Mouse (Mus musculus) layer of hippocampus, adult 6 months (tissue): ENCODE data around the gene Vmn2r33. TPM values are rescaled to one million over a fixed set of nuclear protein-coding genes. Genes with fewer than 3 reads are reported as not detected.

Source experiments
- long read RNA-seq, 2 experiments: library from polyadenylated mRNA; unstranded; transcript quantifications; one replicate each; pipeline ENCODE4 v2.0.0; 2019 to 2020
- polyA plus RNA-seq: library from polyadenylated mRNA; unstranded; fragments of <200 nt; fragmentation: Nextera tagmentation; gene quantifications from 2 replicates; pipeline ENCODE4 v1.2.3, GENCODE M21; 2021

The Vmn2r33 gene
- polyA plus RNA-seq, result not detected in 2 replicates
- long read RNA-seq, experiment 1, result 0 reads
- long read RNA-seq, experiment 2, result 0 reads

DNA sequence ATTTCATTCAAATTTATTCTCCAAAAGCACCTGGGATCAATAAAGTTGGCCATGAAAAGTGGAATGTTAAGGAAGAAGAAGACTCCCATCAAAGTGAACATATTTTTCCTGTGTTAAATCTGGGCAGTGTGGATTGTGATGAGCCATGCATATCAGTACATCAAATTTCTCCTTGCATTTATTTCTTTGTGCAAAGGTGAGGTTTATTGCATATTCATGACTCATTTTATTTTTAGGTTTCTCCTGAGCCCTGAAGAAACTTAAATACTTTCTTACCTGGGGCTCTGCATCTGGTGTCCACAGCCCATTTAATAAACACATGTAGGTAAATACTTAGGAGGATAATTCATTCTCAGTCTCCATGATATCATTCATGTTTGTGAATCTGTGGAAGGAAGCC, at the start of gene Vmn2r33:
Vmn2r33 (minus strand) TSS at position 101 of the 400 bp plus-strand sequence.

Other genes starting within 250 kb of the Vmn2r33 start
- 0.03 TPM in 1 of 2 replicates, not detected in the other for gene Vmn2r30, start 229.2 kb downstream of the Vmn2r33 start, polyA plus RNA-seq
- gene Gm45783, start 192.2 kb downstream of the Vmn2r33 start, polyA plus RNA-seq, result 0.24 and 0.60 TPM in 2 replicates
- gene Vmn2r31, start 167.1 kb downstream of the Vmn2r33 start, polyA plus RNA-seq, result not detected in 2 replicates
- gene Vmn2r32, start 86.8 kb downstream of the Vmn2r33 start, polyA plus RNA-seq, result not detected in 2 replicates
- gene Vmn2r34, start 122.7 kb upstream of the Vmn2r33 start, polyA plus RNA-seq, result not detected in 2 replicates